Mouse (Mus musculus): ENCODE results near the gene Hmga1. TPM values are rescaled to one million over a fixed set of nuclear protein-coding genes. Genes with fewer than 3 reads are reported as not detected.

Gene Hmga1
- polyA plus RNA-seq, 1 experiment from 2014 or later = 195 TPM

DNA sequence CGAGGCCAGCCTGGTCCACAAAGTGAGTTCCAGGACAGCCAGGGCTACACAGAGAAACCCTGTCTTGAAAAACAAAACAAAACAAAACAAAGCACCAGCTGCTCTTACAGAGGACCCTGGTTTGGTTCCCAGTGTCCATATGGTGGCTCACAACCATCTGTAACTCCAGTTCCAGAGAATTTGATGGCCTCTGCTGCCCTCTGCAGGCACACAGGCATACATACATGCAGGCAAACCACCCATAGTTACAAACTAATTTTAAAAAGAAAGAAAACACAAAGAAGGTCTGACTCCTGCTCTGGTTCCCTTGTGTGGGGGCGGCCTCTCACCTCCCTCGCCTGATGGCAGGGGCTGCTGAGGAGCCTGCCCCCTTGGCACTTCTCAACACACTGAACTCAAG lies 22.9 kb upstream of the Hmga1 start:
- WGBS = 85% methylated on average over 3 of the region's 3 CpGs
- Histone ChIP-seq H3K27ac (replicated peaks) (no peak overlapping the region), H3K9me3 (replicated peaks) (no peaks in the 10 kb centered on the region), H3K4me1 (peaks cover 4% of the 10 kb centered on the region), H3K36me3 (no peaks in the 10 kb centered on the region), H3K27me3 (no peaks in the 10 kb centered on the region), H3K4me3 (replicated peaks) (no peak overlapping the region), H3K4me2 (replicated peaks) (no peak overlapping the region), H3K9ac (no peak overlapping the region)
- ATAC-seq (ENCODE audit: insufficient number of reproducible peaks, low FRiP score, low TSS enrichment, low read depth) = no peak

DNA sequence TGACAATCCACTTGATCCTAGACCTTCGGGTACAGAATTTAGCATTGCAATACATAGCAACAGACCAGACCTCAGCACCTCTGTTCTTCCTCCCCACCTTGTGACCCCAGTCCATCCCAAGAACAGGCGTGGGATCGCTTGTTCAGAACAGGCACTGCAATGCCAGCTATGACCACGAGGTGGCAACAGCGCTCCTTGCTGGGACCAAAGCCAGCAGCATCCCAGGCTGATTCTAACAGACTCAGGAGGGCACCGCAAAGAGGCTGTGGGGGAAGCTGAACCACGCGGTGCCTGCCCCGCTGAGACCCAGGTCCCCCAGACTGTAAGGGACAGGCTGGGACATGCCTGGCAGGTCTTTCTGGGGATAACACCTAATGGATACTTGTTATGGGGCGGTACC lies 21.6 kb upstream of the Hmga1 start:
- peaks cover 4% of the 10 kb centered on the region for H3K4me1 ChIP-seq
- no peaks in the 10 kb centered on the region for H3K36me3 ChIP-seq
- no peak overlapping the region for H3K4me2 ChIP-seq (replicated peaks)
- no peak overlapping the region for H3K27ac ChIP-seq (replicated peaks)
- H3K9ac ChIP-seq = no peak overlapping the region
- ATAC-seq (ENCODE audit: insufficient number of reproducible peaks, low FRiP score, low TSS enrichment, low read depth) = peak; percentile 69; the same call in 1 of the 2 replicates
- no peaks in the 10 kb centered on the region for H3K9me3 ChIP-seq (replicated peaks)
- WGBS = 1% methylated on average over 10 of the region's 10 CpGs
- H3K27me3 ChIP-seq = no peaks in the 10 kb centered on the region
- no peak overlapping the region for H3K4me3 ChIP-seq (replicated peaks)

DNA sequence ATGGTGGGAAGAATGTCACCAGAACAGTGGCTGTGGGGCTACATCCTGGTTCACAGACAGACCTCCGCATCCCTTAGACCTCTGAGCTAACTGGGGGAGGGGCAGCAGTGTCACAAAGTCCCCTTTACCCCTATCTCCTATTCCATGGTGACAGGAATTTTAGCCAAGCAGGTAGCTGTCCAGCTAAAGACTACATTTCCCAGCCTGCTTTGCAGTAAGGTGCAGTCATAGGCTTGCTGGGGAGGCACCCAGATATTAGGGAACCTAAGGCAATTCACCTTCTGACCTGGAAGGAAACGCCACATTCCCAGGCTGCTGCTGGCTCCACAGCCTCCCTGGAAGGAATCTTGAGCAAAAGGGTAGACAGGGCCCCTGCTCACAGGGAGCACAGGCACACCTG lies 15.0 kb upstream of the Hmga1 start:
- WGBS = 52% methylated on average over 2 of the region's 2 CpGs
- ATAC-seq (ENCODE audit: insufficient number of reproducible peaks, low FRiP score, low TSS enrichment, low read depth) = no peak

DNA sequence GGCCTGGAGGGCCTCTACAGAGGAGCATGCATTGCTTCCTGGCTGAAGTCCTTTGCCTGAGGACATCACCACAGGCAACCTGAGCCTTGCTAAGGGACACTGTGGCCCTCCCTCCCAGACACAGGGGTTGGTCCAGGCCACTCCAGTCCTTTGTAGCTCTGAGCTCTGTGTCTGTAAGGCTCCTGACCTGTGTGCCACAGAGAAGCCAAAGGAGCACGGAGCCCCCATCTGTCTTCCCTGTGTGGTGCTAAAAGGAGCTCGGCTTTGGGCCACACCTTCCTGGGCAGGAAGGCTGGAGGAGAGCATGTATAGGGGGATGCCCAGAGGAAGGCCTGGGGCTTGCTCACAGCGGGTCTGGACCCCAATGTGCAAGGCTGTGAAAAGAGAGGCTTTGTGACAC lies 14.3 kb upstream of the Hmga1 start:
- whole genome bisulfite sequencing = 71% methylated on average over 3 of the region's 3 CpGs
- H3K9me3 ChIP-seq (replicated peaks) = no peaks in the 10 kb centered on the region
- H3K9ac ChIP-seq = no peak overlapping the region
- H3K4me1 ChIP-seq = no peaks in the 10 kb centered on the region
- no peak for ATAC-seq (ENCODE audit: insufficient number of reproducible peaks, low FRiP score, low TSS enrichment, low read depth)
- no peak overlapping the region for H3K4me3 ChIP-seq (replicated peaks)
- H3K4me2 ChIP-seq (replicated peaks) = no peak overlapping the region
- H3K36me3 ChIP-seq = no peaks in the 10 kb centered on the region
- H3K27me3 ChIP-seq = no peaks in the 10 kb centered on the region
- no peak overlapping the region for H3K27ac ChIP-seq (replicated peaks)

More for the DNA sequence above, 15.0 kb upstream of the Hmga1 start:
- Histone ChIP-seq H3K4me3 (replicated peaks) (no peak overlapping the region), H3K9me3 (replicated peaks) (no peaks in the 10 kb centered on the region), H3K36me3 (no peaks in the 10 kb centered on the region), H3K9ac (no peak overlapping the region), H3K4me2 (replicated peaks) (no peak overlapping the region), H3K4me1 (no peaks in the 10 kb centered on the region), H3K27ac (replicated peaks) (no peak overlapping the region), H3K27me3 (no peaks in the 10 kb centered on the region)

DNA sequence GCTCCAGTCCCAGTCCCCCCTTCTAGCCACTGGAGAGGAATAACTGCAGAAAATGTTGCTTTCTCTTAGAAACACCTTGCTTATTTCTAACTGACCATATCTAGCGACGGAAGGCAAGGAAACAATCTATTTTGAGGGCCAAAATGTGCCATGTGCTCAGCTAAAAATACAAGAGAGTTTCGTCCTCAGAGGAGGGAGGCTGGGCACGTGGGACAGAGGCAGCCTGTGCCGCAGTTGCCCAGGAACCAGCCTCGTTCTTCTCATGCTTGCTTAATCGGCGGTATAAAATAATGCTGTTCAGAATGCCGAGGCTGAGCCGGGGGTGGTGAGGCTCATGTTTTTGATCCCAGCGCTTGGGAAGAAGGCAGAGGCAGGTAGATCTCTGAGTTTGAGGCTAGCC lies 11.7 kb upstream of the Hmga1 start:
- Histone ChIP-seq H3K4me3 (replicated peaks) (no peak overlapping the region), H3K4me1 (no peaks in the 10 kb centered on the region), H3K36me3 (no peaks in the 10 kb centered on the region), H3K9me3 (replicated peaks) (no peaks in the 10 kb centered on the region), H3K9ac (no peak overlapping the region), H3K27me3 (no peaks in the 10 kb centered on the region), H3K4me2 (replicated peaks) (no peak overlapping the region), H3K27ac (replicated peaks) (no peak overlapping the region)
- WGBS = 79% methylated on average over 11 of the region's 11 CpGs
- ATAC-seq (ENCODE audit: insufficient number of reproducible peaks, low FRiP score, low TSS enrichment, low read depth) = no peak

DNA sequence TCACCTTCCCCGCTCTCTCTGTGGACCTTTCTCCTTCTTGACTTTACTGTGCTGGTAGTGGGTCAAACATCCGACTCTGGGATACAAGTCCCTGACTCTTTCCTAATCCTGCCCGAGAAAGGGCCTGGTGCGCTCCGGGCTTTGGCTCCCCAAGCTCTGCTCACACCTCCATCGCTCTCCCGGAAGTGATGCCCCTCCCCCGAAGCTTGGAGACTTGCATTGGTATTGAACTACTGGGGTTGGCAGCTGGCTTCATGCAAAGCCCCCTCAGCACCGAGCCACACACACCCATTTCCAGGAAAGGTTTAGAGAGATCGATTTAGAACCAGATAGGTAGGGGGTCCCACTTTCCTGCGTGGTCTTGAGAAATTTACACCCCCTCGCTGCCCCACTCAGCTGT lies 10.3 kb upstream of the Hmga1 start:
- 49% methylated on average over 12 of the region's 12 CpGs for WGBS
- Histone ChIP-seq H3K36me3 (no peaks in the 10 kb centered on the region), H3K9me3 (replicated peaks) (no peaks in the 10 kb centered on the region), H3K4me2 (replicated peaks) (no peak overlapping the region), H3K4me3 (replicated peaks) (no peak overlapping the region), H3K4me1 (no peaks in the 10 kb centered on the region), H3K27ac (replicated peaks) (no peak overlapping the region), H3K9ac (no peak overlapping the region), H3K27me3 (no peaks in the 10 kb centered on the region)
- ATAC-seq (ENCODE audit: insufficient number of reproducible peaks, low FRiP score, low TSS enrichment, low read depth) = no peak

DNA sequence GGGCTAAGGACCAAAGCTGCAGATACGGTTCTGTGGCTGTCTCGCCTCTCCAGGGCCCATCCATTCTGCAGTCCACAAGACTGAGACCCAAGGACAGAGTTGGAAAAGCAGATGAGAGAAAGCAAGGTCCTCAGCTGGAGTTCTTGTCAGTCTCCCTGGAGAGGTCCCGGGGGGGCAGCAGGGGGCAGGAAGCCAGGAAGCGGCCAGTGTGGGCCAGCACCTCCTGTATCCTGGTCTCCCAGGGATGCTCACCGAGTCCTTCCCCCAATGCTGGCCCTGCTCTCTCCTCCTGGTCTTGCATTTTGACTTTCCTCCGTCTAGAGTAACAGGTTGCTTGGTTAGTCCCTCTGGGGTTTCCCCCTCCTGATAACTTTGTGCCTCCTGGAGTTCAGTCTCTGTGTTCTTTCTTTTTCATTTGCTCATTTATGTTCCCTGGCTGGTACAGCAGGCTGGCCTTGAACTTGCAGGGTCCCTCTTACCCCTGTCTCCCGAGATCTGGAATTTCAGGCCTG lies 9.7 kb upstream of the Hmga1 start:
- H3K4me3 ChIP-seq (replicated peaks) = no peak overlapping the region
- 66% methylated on average over 7 of the region's 7 CpGs for WGBS
- H3K9ac ChIP-seq = no peak overlapping the region
- H3K4me1 ChIP-seq = no peaks in the 10 kb centered on the region
- H3K9me3 ChIP-seq (replicated peaks) = no peaks in the 10 kb centered on the region
- H3K27ac ChIP-seq (replicated peaks) = no peak overlapping the region
- no peak for ATAC-seq (ENCODE audit: insufficient number of reproducible peaks, low FRiP score, low TSS enrichment, low read depth)
- no peak overlapping the region for H3K4me2 ChIP-seq (replicated peaks)
- no peaks in the 10 kb centered on the region for H3K36me3 ChIP-seq
- H3K27me3 ChIP-seq = no peaks in the 10 kb centered on the region

DNA sequence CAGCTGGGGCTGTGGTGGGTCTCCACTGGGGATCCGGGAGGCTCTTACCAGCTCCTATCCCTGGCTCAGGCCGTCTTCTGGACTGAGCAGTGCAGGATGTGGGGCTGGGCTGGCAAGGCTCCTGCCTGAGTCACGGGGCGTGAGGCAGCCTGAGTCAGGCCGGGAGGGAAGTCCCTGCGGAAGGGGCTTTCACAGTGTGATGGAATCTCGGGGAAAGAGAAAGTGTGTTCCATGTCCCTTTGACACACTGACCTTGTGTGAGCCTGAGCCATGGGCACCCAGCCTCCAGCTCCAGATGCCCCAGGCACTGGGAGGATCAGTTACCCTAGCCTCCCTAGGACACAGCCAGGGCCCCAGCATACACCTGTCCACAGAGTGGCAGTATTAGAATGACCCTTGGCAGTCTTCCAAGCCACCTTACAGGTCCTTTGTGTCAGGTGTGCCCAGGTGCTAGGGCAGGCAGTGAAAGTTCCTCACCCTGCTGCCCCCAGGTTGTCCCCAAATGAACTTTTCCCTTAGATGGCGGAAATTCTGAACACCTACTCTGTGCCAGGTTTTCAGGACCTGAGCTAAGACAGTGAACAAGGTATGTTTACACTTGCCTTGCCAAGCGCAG lies 8.9 kb upstream of the Hmga1 start:
- Histone ChIP-seq H3K9ac (no peak overlapping the region), H3K9me3 (replicated peaks) (no peaks in the 10 kb centered on the region), H3K27ac (replicated peaks) (no peak overlapping the region), H3K4me1 (no peaks in the 10 kb centered on the region), H3K4me3 (replicated peaks) (no peak overlapping the region), H3K4me2 (replicated peaks) (no peak overlapping the region), H3K27me3 (no peaks in the 10 kb centered on the region), H3K36me3 (no peaks in the 10 kb centered on the region)
- ATAC-seq (ENCODE audit: insufficient number of reproducible peaks, low FRiP score, low TSS enrichment, low read depth) = no peak
- 58% methylated on average over 9 of the region's 9 CpGs for WGBS

DNA sequence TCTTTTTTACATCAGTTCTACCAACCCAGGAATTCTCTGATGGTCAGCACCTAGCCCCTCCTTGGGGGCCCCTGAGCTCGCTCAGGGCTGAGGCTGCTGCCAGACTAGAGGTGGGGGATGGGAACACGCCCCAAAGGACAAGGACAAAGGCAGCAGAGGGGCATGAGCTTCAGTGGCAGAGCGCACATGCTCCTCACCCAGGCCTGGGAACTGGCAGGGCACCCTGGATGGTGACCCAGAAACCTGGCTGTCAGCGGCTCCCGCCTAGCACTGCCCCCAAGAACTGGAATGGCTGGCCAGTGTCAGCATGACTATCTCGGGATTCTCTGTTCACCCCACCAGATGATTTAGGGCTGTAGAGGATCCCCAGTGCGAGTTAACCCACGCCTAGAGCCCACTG lies 7.1 kb upstream of the Hmga1 start:
- Histone ChIP-seq H3K4me3 (replicated peaks) (no peak overlapping the region), H3K36me3 (no peaks in the 10 kb centered on the region), H3K4me1 (no peaks in the 10 kb centered on the region), H3K27me3 (no peaks in the 10 kb centered on the region), H3K9me3 (replicated peaks) (no peaks in the 10 kb centered on the region), H3K9ac (no peak overlapping the region), H3K4me2 (replicated peaks) (no peak overlapping the region), H3K27ac (replicated peaks) (no peak overlapping the region)
- no peak for ATAC-seq (ENCODE audit: insufficient number of reproducible peaks, low FRiP score, low TSS enrichment, low read depth)
- WGBS = 61% methylated on average over 8 of the region's 8 CpGs

DNA sequence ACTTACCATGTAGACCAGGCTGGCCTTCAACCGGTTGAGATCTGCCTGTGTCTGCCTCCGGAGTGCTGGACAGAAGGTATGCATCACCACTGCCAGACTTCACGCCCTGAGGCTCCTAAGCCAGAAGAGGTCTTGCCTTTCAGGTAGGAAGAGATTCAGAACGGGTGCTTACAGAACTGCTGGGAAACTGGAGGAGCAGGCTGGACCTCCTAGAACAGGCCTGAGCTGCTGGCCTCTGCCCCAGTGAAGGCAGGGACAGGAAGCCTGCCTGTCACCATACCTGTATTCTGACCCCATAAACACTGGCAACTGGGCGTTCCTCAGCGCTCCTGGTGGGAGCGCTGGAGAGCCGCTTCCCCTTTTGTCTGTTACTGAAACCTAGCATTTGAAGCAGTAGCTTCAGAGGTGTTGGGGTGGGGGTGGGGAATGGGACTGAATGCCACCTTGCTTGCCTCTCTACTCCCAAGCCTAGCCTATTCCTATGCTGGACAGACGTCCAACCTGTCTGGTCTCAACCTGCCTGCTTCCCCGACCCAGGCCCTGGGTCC lies 4.8 kb upstream of the Hmga1 start:
- Histone ChIP-seq H3K4me1 (peaks cover 18% of the 10 kb centered on the region), H3K4me3 (replicated peaks) (no peak overlapping the region), H3K27ac (replicated peaks) (no peak overlapping the region), H3K9ac (no peak overlapping the region), H3K36me3 (no peaks in the 10 kb centered on the region), H3K4me2 (replicated peaks) (no peak overlapping the region), H3K9me3 (replicated peaks) (no peaks in the 10 kb centered on the region), H3K27me3 (no peaks in the 10 kb centered on the region)
- ATAC-seq (ENCODE audit: insufficient number of reproducible peaks, low FRiP score, low TSS enrichment, low read depth) = no peak
- WGBS = 54% methylated on average over 10 of the region's 10 CpGs

DNA sequence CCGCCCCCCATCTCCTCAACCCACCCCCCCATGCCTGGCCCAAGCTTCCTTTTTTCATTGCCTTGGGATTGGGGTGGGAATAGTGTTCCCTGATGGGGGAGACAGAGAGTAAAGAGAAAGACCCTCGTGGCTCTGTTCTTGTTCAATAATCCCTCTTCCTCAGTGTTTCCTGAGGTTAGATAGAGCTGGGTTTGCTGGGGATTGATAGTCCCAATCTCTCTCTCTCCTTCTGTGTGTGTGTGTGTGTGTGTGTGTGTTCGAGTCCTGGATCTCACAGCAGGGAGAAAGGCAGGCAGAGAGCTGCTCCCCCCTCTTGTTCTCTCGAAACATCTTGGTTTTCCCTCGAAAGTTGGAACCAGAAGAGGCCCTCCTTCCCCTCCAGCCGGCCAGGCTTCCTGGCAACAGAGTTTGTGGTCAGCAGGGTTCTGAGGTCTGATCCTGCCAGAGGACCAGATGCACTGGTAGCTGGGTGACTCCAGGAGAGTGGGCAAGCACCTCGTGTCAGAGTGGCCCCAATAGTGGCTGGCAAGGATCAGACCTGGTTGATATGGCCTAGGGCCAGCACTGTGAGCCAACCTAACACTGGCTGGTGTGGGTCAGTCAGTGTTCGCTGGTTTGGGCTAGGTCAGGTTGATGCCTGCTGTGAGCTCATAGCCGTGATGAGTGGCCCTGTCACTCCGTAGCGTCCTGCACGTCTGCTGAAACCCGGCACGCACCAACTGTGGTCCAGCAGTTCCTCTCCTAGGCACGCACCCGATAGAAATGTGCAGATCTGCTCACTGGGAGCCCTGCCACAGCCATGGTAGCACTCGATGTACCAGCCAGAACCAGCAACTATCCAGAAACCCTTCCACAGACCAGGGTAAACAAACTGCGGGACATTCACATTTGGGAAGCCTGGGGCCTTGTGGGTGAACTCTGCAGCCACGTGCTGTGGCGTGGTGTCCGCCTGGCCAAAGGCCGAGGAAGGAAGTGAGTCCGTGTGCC lies 3.8 kb upstream of the Hmga1 start:
- no peak overlapping the region for H3K4me3 ChIP-seq (replicated peaks)
- H3K9ac ChIP-seq = no peak overlapping the region
- no peaks in the 10 kb centered on the region for H3K27me3 ChIP-seq
- no peak for ATAC-seq (ENCODE audit: insufficient number of reproducible peaks, low FRiP score, low TSS enrichment, low read depth)
- H3K9me3 ChIP-seq (replicated peaks) = no peaks in the 10 kb centered on the region
- no peak overlapping the region for H3K4me2 ChIP-seq (replicated peaks)
- 72% methylated on average over 23 of the region's 23 CpGs for WGBS
- H3K4me1 ChIP-seq = peaks cover 21% of the 10 kb centered on the region
- H3K36me3 ChIP-seq = no peaks in the 10 kb centered on the region
- no peak overlapping the region for H3K27ac ChIP-seq (replicated peaks)
